Mouse (Mus musculus) midbrain, embryonic 16.5 days (tissue): ENCODE data around the gene Rab7. TPM values are rescaled to one million over a fixed set of nuclear protein-coding genes. Genes with fewer than 3 reads are reported as not detected.
A peak's percentile ranks its signal among the peaks of the same experiment; 100 is the strongest.
"Not testable (repeated sequence)": the region's sequence is repeated elsewhere in the genome, so short reads cannot be mapped to it uniquely, and the experiment has no call there.

Source experiments
- ATAC-seq: fragments of 200-750 bp; cut with Nextera tagmentation; 2 replicates; pipeline ENCODE4 v1.8.0; 2017; ENCODE audit warnings: moderate TSS enrichment
- H3K27ac ChIP-seq: fragments of 300-500 bp; sonication (generic); 2 replicates; pipeline ENCODE4 v1.5.1; 2014; ENCODE audit warnings: mild to moderate bottlenecking, low read length, mixed read lengths
- H3K27me3 ChIP-seq: fragments of 300-500 bp; sonication (generic); 2 replicates; pipeline ENCODE4 v1.6.1; 2014; ENCODE audit warnings: low read depth, low read length, mixed read lengths; ENCODE audit not compliant: control insufficient read depth, insufficient read depth
- H3K36me3 ChIP-seq: fragments of 300-500 bp; sonication (generic); 2 replicates; pipeline ENCODE4 v1.6.1; 2014; ENCODE audit warnings: mild to moderate bottlenecking, low read length, moderate library complexity, mixed read lengths; ENCODE audit not compliant: control insufficient read depth, insufficient read depth
- H3K4me1 ChIP-seq: fragments of 300-500 bp; sonication (generic); 2 replicates; pipeline ENCODE4 v1.6.1; 2014; ENCODE audit warnings: mild to moderate bottlenecking, low read length, mixed read lengths; ENCODE audit not compliant: control insufficient read depth, insufficient read depth
- H3K4me2 ChIP-seq: fragments of 300-500 bp; sonication (generic); 2 replicates; pipeline ENCODE4 v1.6.1; 2014; ENCODE audit warnings: mild to moderate bottlenecking, low read length, mixed read lengths
- H3K4me3 ChIP-seq: fragments of 300-500 bp; sonication (generic); 2 replicates; pipeline ENCODE4 v1.5.1; 2014; ENCODE audit warnings: low read depth, mild to moderate bottlenecking, low read length, moderate library complexity, mixed read lengths
- H3K9ac ChIP-seq: fragments of 300-500 bp; sonication (generic); 2 replicates; pipeline ENCODE4 v1.6.1; 2014; ENCODE audit warnings: low read depth, low read length, mixed read lengths
- H3K9me3 ChIP-seq: fragments of 300-500 bp; sonication (generic); replicated peaks from 2 replicates; pipeline ENCODE4 v1.6.1; 2014; ENCODE audit warnings: mild to moderate bottlenecking, low read length, mixed read lengths; ENCODE audit not compliant: control insufficient read depth, poor library complexity, severe bottlenecking
- WGBS: fragments of 180-500 bp; shearing (Covaris S2); extraction: QIAGEN DNeasy Blood & Tissue Kit; methylation state at CpG from one replicate; pipeline ENCODE4 v1.1.7; 2014; 5-methylcytosine and 5-hydroxymethylcytosine counted together
- microRNA-seq: library from miRNA; unstranded; fragments of <30 nt; microRNA quantifications from one replicate; pipeline ENCODE4, GENCODE M21; 2017
- polyA plus RNA-seq: library from polyadenylated mRNA; unstranded; fragments of >200 nt; fragmentation: Nextera tagmentation; extraction: Ambion mirVana; gene quantifications from 2 replicates; pipeline ENCODE4 v1.2.1, GENCODE M21; 2015

Rab7 gene
- polyA plus RNA-seq, 1 experiment from 2014 or later, result 370 TPM

DNA sequence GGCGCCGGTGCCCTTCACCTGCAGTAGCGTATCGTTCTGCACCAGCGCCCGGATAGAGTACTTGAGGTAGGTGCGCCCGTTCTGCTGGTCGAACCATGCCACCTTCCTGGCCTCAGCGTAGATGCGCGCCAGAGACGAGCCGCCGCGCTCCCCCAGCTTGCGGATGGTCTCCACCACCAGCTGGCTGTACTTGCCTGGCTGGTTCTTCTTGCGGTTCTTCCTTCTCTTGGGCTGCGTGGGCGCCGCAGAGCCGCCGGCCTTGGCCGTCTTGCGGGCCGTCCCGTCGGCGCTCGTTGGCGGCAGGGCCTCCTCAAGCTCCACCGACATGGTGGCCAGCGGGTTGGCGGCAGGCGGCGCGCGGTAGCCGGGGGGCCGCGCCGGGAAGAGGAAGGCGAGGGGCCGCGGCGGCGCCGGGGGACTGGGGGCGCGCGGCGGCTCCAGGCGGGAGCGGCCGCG is 64.0 kb downstream of the Rab7 start:
- Histone ChIP-seq H3K4me1 (peaks cover 17% of the 10 kb centered on the region), H3K9ac (peak overlapping the region; percentile 93), H3K4me3 (peak overlapping the region; percentile 97), H3K27me3 (no peaks in the 10 kb centered on the region), H3K36me3 (no peaks in the 10 kb centered on the region; the same call in 1 of the 2 replicates), H3K27ac (peak overlapping the region; percentile 93), H3K9me3 (no peaks in the 10 kb centered on the region), H3K4me2 (peak overlapping the region; percentile 71)
- WGBS, result under 1% methylated on average over 48 of the region's 56 CpGs
- ATAC-seq, result peak; percentile 70

GRCm38 (mm10) chr6:87980374-87981029 is 64.6 kb downstream of the Rab7 start:
- H3K4me2 ChIP-seq, result peak overlapping the region; percentile 71
- peaks cover 17% of the 10 kb centered on the region for H3K4me1 ChIP-seq
- H3K27me3 ChIP-seq, result no peaks in the 10 kb centered on the region
- H3K9me3 ChIP-seq, result no peaks in the 10 kb centered on the region
- peak overlapping the region; percentile 93 for H3K9ac ChIP-seq
- ATAC-seq, result peak; percentile 93
- H3K36me3 ChIP-seq, result no peaks in the 10 kb centered on the region; the same call in 1 of the 2 replicates
- H3K4me3 ChIP-seq, result peak overlapping the region; percentile 97
- H3K27ac ChIP-seq, result peak overlapping the region; percentile 93
- WGBS, result 0% methylated on average over 56 of the region's 66 CpGs

DNA sequence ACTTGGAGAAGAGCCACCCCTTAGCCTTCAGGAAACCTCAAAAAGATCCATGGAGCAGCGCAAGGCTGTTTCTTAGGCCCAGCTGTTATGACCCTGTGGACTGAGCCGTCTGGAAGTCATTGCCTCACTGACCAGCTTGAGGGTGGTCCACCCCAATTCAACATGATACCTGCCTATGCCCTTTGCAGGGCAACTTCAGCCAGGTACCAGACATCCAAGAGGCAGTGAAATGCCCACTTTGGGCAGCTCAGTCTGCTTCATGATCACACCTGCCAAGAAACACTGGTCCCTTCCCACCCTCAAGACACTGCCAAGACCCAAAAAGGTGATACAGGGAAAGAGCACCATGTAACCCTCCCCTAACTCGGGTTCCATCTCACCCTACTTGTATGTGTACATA is 65.3 kb downstream of the Rab7 start:
- no peaks in the 10 kb centered on the region for H3K36me3 ChIP-seq
- peak overlapping the region; percentile 71 for H3K4me2 ChIP-seq
- H3K27me3 ChIP-seq, result no peaks in the 10 kb centered on the region
- H3K4me3 ChIP-seq, result peak overlapping the region; percentile 97
- WGBS, result 62% methylated on average over 3 of the region's 3 CpGs
- H3K9ac ChIP-seq, result no peak overlapping the region
- ATAC-seq, result 0 out of 2 replicates have a peak, but pooled peaks have one; percentile 9
- H3K27ac ChIP-seq, result peak overlapping the region; percentile 93
- no peaks in the 10 kb centered on the region for H3K9me3 ChIP-seq
- H3K4me1 ChIP-seq, result peaks cover 17% of the 10 kb centered on the region

GRCm38 (mm10) chr6:87970041-87970440 is 75.0 kb downstream of the Rab7 start:
- no peak for ATAC-seq
- Histone ChIP-seq H3K4me1 (no peaks in the 10 kb centered on the region), H3K4me3 (no peak overlapping the region), H3K27ac (no peak overlapping the region), H3K4me2 (no peak overlapping the region), H3K36me3 (no peaks in the 10 kb centered on the region), H3K9ac (no peak overlapping the region), H3K9me3 (no peaks in the 10 kb centered on the region), H3K27me3 (no peaks in the 10 kb centered on the region)
- WGBS, result 20% methylated on average over 2 of the region's 2 CpGs

- H3K4me1 ChIP-seq, H3K27me3 ChIP-seq, H3K36me3 ChIP-seq, H3K9ac ChIP-seq, H3K4me3 ChIP-seq, H3K9me3 ChIP-seq, ATAC-seq, H3K4me2 ChIP-seq, H3K27ac ChIP-seq: not testable (repeated sequence)
- 68% methylated on average over 4 of the region's 4 CpGs for WGBS
These were observed 82.6 kb downstream of the Rab7 start for GRCm38 (mm10) chr6:87962457-87962856.

Small RNA genes within 50 kb of the gene (microRNA-seq; reads per million reads assigned to microRNA genes)
- 1.0 reads per million for gene Gm47286

Other genes starting within 250 kb of the Rab7 start
- gene Rab43, start 233.1 kb downstream of the Rab7 start, polyA plus RNA-seq, result 9.7 and 11.0 TPM in 2 replicates
- 2.5 and 4.0 TPM in 2 replicates for gene Gm45140, start 209.5 kb downstream of the Rab7 start, polyA plus RNA-seq
- 26.2 and 27.5 TPM in 2 replicates for gene Isy1, start 206.5 kb downstream of the Rab7 start, polyA plus RNA-seq
- 484 and 498 TPM in 2 replicates for gene Cnbp, start 194.2 kb downstream of the Rab7 start, polyA plus RNA-seq
- 198 and 203 TPM in 2 replicates for gene Copg1, start 157.5 kb downstream of the Rab7 start, polyA plus RNA-seq
- gene Hmces, start 131.3 kb downstream of the Rab7 start, polyA plus RNA-seq, result 42.1 and 44.5 TPM in 2 replicates
- gene H1fx, start 63.6 kb downstream of the Rab7 start, polyA plus RNA-seq, result 13.5 and 14.4 TPM in 2 replicates
- gene Rpn1, start 39.2 kb upstream of the Rab7 start, polyA plus RNA-seq, result 321 and 328 TPM in 2 replicates
- 13.0 and 15.0 TPM in 2 replicates for gene Gata2, start 148.6 kb upstream of the Rab7 start, polyA plus RNA-seq
- gene Dnajb8, start 177.0 kb upstream of the Rab7 start, polyA plus RNA-seq, result not detected in 2 replicates